Mouse (Mus musculus) layer of hippocampus, postnatal 10 days (tissue): ENCODE measurements around the gene Cct3. TPM values are rescaled to one million over a fixed set of nuclear protein-coding genes. Genes with fewer than 3 reads are reported as not detected.
"Not testable (repeated sequence)": the region's sequence is repeated elsewhere in the genome, so short reads cannot be mapped to it uniquely, and the experiment has no call there.

Source experiments
- DNase-seq, 2 experiments: peaks; one replicate each; pipeline ENCODE4 v3.0.0; 2021; ENCODE audit warnings: low spot score in 2 of 2
- total RNA-seq, 2 experiments: library from RNA; stranded (reverse); gene quantifications; 2 replicates each; pipeline ENCODE4 v1.2.3; 2021

The Cct3 gene
- total RNA-seq, 2 experiments from 2014 or later = 198 to 208 TPM

DNA sequence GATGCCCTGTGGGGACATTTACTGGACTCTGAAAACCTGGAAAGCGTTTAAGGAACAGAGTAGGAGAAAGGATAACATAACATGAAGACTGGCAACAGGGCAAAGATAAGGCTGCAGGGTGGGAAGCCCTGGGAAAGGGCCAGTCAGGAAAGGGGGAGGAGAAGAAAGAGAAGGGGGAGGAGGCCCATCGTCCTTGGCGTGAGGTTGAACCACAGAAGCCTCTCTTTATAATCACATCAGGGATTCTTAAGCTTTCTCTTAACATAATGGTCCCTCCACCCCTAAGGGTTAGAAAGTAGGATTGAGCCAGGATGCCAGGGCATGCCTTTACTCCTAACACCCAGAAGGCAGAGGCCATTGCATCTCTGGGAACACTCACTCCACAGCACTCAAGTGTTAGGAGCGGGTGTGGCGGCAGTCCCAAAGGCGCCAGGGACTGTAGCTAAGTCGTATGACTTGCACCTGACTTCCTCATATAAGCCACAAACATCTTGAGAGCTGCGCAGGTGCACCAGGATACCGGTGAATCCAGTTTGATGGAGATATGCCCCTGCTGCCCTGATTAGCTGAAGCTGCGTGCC, 8.7 kb upstream of the Cct3 start:
- DNase-seq = not testable (repeated sequence)

DNA sequence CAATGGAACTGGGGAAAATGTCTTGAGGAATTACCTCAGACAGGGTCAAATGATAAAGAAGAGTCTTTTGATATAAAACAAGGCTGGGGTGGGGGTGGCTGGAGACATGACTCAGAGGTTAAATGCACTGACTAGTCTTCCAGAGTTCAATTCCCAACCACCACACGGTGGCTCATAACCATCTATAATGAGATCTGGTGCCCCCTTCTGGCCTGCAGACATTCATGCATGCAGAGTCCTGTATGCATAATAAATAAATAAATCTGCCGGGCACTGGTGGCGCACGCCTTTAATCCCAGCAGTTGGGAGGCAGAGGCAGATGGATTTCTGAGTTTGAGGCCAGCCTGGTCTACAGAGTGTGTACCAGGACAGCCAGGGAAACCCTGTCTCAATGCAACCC, 4.9 kb upstream of the Cct3 start:
- peak in 1 of 2 experiments; percentile 17 for DNase-seq

DNA sequence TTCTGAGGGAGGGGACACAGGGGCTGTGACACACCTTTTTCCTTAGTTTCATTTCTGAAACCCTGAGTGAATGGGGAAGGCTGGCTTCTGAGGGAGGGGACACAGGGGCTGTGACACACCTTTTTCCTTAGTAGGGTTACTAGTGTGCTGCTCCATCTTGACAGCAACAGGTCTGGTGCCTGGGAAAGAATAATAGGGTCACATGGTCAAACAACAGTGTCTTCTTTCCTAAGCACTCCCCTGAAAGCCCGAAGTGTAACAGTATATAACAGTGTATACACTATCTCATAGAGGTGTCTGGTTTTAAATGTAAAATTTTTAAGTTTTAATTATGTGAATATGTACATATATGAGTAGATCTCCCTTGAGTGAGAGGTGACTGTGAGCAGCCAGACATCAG, 1.6 kb upstream of the Cct3 start:
- not testable (repeated sequence) for DNase-seq

DNA sequence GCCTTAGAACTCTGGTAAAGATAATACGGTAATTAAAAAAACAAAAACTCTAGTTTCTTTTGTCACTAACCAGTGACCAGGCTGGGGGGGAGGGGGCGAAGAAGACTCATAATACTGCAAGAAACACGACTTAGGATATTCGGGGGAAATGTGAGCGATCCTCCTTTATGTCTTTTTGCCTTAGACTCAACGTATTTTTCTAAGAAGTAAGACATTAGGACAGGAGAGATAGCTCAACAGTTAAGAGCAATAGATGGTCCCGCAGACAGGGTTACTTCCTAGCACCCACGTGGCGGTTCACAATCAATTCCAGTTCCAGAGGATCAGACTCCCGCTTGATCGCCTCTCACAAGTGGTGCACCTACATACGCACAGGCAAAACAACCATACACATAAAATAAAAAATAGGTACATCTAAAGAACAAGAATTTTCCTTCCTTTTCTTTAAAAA, 781 bp upstream of the Cct3 start:
- no peak for DNase-seq

DNA sequence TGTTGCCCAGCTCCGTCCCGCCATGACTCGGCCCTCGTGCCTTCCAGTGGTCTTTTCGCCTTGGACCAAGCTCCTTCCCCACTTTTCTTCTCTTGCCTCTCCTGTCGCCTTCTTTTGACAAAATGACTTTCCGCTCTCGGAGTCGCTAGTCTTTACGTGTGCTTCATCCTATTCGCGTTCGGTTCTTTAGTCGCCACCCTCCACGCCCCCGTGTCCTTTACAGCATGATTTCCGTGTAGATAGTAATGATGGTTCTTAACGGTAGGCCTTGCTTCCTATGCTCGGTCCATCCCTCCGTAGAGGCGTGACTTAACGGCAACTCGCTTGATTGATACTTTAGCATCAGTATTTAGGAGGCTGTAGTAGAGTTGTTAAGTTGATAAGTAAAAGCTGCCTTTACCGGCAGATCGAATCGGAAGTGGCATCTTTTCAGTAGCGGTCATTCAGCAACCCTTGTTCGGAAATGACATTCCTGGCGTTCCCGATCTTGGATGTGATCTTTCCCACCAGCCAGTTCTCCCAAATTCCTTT, 470 bp downstream of the Cct3 start:
- DNase-seq = no peak

DNA sequence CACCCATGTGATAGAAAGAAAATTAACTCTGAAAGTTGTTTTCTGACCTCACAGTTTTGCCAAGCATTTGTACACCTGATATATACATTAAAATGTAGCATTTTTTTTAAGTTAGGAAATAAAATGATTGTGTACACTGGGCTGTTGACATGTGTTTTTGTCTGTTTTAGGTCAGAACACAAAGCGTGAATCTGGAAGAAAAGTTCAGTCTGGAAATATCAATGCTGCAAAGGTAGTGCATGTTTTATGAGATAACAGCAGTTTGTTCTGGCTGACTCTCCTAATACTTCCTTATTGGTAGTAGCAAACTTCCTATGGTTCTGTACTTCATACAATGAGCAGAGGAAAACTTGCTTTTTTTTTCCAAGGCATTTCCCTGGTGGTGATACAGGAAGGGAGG, 2.3 kb downstream of the Cct3 start:
- no peak for DNase-seq

DNA sequence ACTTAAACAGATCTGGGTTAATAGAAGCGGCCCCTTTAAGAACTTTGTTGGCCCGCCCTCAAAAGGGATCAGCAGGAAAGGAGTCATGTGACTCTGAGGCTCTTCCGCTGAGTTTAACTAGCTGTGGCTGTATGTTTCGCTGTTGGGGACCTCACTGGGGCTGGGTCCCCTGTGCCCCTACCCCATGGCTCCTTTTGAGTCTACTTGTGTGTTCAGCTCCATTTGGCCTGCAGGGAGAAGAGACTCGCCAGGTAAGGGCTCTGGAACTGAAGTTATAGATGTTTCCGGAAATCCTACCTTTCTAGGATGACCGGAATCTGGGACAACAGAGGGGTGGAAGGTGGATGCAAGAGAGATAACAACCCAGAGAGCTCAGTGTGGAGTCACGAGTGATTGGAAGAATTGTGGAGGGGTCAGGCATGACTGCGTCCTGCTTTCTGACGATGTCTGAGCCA, 28.1 kb downstream of the Cct3 start, which contains the start of gene Glmp:
Gene Glmp (plus strand): TSS at position 73 of the 455 bp plus-strand sequence.
- peak; percentile 60 to 67 for DNase-seq

DNA sequence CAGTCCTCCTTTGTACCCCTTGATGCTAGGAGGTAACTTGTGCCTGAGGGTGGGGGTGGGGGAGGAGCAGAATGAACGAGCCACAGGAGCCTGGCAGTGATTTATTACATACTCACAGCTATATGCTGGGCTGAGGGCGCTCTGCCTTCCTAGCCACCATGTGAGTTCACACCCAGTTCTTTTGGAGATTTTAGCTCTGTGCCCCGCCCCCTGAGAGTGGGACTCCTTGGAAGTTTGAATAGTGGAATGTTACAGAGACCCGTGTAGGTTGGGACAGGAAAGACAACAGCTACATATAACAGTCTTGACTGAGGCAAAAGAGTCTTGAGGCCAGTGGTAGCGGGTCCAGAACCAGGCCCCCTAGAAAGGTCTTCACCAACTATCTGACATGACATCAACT, 32.0 kb downstream of the Cct3 start:
- no peak for DNase-seq

DNA sequence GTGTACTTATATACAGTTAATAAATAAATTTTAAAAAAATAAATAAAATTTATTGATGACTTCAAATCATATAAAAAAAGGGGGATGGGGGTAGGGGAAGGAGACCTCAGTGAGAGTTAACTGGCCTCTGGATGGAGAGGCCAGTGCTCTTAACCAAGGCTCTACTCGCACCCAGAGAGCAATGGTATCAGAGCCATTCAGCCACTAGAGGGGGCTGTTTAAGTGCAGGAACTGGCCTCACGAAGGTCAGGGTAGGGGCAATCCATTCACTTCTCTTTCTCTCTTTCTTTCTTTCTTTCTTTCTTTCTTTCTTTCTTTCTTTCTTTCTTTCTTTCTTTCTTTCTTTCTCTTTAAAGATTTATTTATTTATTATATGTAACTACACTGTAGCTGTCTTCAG, 34.4 kb downstream of the Cct3 start:
- DNase-seq = no peak

DNA sequence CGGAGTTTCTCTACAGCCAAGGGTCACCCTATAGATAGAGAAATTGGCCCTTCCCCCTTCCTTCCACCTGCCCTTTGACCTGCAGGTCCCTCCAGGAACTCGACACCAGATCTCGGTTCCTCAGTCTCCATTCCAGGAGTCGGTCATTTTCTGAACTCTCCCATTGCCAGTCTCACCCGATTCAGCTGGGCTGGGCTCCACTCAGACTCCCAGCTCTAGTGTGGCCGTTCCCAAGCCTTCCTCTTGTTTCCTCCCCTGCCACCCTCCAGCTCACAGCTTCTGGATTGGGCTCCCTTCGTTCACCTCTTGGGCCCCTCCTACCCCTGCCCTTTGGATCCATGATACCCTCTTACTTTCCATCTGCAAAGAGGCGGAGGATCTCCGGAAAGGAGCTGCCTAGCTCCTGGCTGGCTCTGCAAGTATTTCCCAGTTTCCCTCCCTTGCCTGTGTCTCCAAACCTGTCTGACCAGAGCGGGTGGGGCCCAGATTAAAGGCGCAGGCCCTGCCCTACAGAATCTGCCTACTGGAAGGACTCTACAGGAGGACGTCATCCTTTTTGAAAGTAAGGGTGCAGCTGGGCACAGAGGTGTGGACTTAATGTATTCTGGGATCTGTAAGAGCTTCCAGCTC, 37.2 kb downstream of the Cct3 start:
- DNase-seq = no peak

DNA sequence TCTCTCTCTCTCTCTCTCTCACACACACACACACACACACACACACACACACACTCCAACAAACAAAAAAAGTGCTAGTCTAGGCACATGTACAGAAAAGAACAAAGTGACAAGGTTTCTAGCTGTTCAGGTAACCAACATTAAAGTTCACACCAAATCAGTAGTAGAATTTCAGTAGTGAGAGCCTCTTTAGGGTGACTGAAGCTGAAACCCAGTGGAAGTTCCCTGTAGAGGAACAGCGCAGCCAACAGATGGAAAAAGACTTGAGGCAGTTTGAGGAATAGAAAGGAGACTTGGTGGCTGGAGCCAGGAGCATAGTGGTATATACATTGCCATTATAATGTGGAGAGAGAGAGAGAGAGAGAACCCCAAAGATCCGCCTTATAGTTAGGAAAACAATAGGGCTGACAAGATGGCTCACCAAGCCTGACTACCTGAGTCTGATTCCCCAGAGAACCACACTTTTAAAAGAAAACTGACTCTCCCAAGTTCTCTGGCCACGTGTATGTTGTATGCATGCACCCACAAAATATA, 38.1 kb downstream of the Cct3 start:
- DNase-seq = no peak

DNA sequence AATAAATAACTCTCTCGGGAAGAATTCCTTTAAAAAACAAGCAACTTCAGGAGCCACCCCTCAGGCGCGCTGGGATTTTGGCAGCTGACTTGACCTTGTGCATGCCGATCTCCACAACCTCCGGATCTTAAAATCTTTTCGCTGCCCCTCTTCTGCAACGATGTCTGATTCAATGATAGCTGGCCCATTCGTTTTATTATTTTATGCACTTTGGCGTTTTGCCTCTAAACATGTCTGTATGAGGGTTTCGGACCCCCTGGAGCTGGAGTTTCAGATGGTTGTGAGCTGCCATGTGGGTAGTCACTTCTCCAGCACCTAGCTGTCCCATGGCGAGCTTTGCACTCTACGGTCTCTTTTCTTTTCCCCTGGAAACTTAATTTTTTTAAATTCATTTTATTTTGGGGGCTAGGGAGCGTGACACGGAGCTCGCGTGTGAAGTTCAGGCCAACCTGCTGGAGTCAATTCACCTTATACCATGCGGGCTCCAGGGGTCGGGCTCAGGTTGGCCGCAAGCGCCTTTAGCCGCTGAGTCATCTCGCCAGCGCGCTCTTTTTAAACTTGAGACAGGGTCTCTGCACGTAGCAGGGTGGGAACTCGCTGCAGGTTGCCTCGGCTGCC, 38.6 kb downstream of the Cct3 start:
- DNase-seq = peak in 1 of 2 experiments; percentile 20

DNA sequence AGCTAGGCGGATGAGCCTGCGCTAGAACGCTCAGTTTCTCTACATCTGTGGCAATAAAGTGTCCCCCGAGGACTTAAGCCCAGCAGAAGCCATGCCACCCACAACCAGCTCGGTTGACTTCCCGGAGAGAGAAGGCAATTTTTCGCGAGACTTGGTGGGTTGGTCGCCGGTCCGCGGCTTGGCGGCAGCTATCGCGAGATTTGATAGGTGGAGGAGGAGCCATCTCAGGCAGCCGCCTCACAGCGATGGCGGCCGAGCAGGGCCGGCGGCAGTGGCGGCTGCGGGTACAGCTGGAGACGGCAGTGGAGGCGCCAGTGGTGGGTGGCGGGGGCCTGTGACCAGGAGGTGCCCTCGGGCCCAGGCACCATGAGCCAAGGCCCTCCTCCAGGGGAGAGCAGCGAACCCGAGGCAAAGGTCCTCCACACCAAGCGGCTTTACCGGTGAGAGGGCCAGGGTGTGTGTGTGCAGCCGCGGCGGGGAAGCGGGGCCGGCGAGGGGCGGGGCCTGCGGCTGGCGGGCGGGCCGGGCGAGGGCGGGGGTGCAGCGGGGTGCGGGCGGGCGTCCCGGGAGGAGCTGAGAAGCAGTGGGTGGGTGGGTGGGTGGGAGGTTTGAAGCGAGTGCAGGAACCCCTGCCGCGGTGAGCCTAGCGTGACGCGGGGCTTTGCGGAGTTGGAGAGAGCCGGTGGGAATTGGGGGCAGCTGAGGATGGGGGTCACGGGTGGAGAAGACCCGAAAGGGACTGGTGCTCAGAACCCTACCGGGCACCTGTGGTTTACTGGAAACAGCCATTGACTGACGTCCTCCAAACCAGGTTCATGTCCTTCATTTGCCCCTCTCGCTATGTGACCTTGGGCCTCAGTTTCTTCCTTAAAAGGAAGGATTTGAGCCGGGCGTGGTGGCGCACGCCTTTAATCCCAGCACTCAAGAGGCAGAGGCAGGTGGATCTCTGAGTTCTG, 39.4 kb downstream of the Cct3 start, which contains the start of the genes Tmem79 and Smg5:
Gene Tmem79 (minus strand): TSS at position 91 of the 956 bp plus-strand sequence.
Gene Smg5 (plus strand): TSS at position 203 of the 956 bp plus-strand sequence.
- DNase-seq = peak; percentile 96

DNA sequence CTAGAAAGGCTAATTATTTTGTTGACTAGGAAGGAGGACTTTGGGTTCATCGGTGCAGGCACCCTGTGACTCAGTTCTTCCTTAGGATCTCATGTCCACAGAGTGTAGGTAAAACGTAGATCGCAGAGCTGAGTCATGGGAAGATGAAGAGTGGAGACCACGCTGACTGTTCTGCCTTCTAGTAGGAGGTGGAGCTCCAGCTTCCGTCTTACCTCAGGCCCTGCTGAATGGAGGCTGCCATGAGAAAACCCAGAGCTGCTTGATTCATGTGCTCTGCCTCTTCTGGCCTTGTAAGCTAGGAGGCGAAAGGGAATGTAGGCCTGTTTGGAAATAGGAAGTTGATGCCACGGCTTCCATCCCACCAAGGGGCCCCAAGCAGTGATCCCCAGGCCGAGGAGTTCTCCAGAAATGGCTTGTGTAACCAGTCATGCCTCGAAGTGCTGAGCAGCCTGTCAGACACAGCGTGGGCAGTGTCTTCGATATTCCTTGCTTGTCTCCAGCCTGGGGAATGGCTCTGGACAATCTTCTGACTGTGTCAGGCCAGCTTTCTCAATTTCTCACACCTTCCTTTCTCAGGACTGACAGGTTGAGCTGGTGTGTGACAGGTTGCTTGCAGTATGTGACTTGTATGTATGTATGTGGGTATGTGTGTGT, 40.6 kb downstream of the Cct3 start:
- no peak for DNase-seq

DNA sequence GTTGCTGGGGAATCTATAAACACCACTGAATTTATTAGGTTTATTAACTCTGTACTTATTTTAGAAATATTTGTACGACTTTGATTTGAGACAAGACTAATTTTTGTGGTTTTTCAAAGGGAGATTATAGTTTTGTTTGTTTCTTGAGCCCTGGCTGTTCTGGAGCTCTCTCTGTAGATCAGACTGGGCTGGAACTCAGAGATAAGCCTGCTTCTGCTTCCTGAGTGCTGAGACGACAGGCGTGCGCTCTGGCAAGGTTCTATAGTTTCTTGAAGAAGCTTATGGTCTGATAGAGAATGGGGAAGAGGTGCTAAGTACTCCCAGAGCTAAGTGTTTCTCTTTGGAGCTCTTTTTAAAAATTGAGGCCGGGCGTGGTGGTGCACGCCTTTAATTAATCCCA, 41.4 kb downstream of the Cct3 start:
- no peak for DNase-seq

DNA sequence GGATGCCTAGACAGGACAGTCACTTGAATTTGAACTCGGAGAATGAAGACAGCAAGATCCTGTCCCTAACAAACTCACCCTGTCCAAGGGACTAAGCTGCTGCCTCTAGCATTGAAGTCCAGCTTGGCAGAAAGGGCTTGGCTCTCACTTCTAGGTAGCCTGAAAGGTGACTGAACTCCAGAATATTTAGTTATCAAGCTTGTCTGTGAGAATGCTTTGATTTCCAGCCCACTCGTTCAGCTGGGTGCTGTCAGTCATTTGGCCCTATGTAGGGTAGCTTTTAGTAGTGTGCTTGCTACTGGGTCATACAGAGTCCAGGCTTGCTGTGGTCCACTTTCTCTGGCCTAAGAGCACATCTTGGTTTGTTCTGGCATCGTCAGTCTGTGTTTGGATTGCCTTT, 42.1 kb downstream of the Cct3 start:
- DNase-seq = no peak

DNA sequence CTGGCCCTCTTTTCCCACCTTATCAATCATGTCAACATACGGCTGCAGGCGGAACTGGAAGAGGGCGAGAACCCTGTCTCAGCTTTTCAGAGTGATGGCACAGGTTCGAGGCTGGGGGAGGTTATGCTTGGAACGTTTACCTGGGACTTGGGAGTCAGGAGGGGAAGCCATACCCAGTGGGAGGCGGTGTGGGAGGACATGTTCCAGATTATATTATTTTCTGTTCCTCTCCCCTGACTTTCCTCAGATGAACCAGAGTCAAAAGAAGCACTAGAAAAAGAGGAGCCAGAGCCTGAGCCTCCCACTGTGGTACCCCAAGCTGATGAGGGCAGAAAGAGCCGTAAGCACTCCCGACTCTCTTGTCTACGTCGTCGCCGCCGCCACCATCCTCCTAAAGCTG, 53.8 kb downstream of the Cct3 start:
- DNase-seq = no peak

DNA sequence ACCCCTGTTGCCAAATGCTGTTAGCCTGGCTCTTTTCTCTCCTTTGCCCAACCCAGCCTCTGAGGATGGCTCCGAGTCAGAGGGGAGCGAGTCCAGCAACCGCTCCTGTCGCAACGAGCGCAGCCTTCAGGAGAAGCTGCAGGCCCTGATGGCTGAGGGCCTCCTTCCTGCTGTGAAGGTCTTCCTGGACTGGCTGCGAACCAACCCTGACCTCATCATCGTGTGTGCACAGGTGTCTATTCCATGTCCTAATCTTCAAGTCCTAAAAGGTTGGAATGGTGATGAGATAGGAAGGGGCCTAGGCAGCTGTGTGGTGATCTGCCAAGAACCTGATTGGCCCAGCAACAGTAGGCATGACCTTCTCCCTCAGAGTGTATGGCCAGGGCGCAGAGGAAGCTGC, 56.0 kb downstream of the Cct3 start:
- DNase-seq = no peak

DNA sequence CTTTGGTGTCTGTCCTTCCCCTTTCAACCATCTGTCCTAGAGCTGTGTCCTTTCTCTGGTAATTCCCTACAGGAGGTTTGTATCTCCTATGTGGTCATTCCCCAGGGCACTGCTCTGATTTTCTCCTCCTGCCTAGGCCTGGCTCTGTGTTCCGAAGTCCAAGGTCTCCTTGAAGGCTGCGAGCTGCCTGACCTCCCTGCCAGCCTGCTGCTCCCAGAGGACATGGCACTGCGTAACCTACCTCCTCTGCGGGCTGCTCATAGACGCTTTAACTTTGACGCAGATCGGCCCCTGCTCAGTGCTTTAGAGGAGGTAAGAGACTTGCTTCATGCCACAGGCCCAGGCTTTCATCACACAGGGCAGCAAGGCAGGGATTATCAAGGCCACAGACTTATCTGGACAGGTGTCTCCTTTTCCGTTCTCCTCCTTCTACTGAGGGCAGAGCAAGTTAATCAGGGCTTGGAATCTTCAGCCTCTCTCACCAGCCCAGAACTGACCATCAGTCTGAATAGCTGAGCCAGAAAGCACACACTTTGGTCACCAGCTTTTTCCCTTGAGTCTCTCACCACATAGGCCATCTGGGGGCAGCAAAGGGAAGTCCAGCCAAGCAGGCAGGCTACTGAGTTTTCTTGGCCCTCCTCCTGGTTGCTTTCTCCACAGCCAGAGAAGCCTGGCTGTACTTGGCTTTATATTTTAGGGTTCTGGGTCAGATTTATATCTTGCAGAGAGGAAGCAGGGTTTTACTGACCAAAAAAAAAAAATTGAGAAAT, 57.7 kb downstream of the Cct3 start:
- peak in 1 of 2 experiments; percentile 44 for DNase-seq
